Mouse (Mus musculus): ENCODE data around the gene Scrg1. TPM values are rescaled to one million over a fixed set of nuclear protein-coding genes. Genes with fewer than 3 reads are reported as not detected.
"Not testable (repeated sequence)": the region's sequence is repeated elsewhere in the genome, so short reads cannot be mapped to it uniquely, and the experiment has no call there.

Gene Scrg1
- total and polyA plus RNA-seq, 3 experiments, result 0.29 TPM; not detected in 2

DNA sequence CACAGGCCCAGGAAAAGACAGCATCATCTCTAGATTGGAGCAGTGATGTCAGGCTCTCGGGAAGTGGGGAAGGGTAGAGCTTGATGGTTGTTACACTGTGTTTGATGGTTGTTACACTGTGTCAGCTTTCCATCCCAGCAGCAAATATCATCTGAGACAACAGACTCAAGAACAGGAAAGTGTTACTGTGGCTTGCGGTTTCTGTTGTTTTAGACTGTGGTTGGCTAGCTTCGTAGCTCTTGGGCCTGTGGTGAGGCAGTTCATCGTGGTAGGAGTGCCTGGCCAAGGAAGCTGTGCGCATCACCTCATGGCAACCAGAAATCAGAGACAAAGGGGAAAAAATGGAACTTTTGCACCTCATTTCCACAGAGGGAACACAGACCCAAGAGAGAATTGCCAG is 38.9 kb upstream of the Scrg1 start:
- intact Hi-C loops (cut with DNase I), result no loop called here
- H3K36me3 ChIP-seq (ENCODE audit: control insufficient read depth, insufficient read depth, low read length), result no peaks in the 10 kb centered on the region
- H3K9ac ChIP-seq (ENCODE audit: low read depth, low read length), result no peak overlapping the region
- H3K4me1 ChIP-seq (ENCODE audit: control insufficient read depth, insufficient read depth, low read length), result no peaks in the 10 kb centered on the region
- no peak for DNase-seq
- 89% methylated on average over 5 of the region's 5 CpGs for WGBS
- no peaks in the 10 kb centered on the region for H3K79me2 ChIP-seq (replicated peaks; ENCODE audit: control insufficient read depth, insufficient read depth, low read length)
- no peak overlapping the region for H3K4me3 ChIP-seq
- no peaks in the 10 kb centered on the region for H3K27me3 ChIP-seq (ENCODE audit: control insufficient read depth, insufficient read depth, low read length)
- no peak overlapping the region for H3K27ac ChIP-seq
- no peak for TF ChIP-seq EP300 (IDR thresholded peaks at IDR 0.05; ENCODE audit: insufficient read depth, low read depth, low read length)
- no peak for TF ChIP-seq POLR2A (IDR thresholded peaks at IDR 0.05; ENCODE audit: insufficient read depth, low read depth, low read length)
- TF ChIP-seq CTCF (IDR thresholded peaks at IDR 0.05), result no peak

GRCm38 (mm10) chr8:57426074-57426473 is 29.6 kb upstream of the Scrg1 start:
- Histone ChIP-seq H3K27me3 (ENCODE audit: control insufficient read depth, insufficient read depth, low read length) (no peaks in the 10 kb centered on the region), H3K4me1 (ENCODE audit: control insufficient read depth, insufficient read depth, low read length) (peaks cover 1% of the 10 kb centered on the region), H3K4me3 (no peak overlapping the region), H3K27ac (no peak overlapping the region), H3K36me3 (ENCODE audit: control insufficient read depth, insufficient read depth, low read length) (no peaks in the 10 kb centered on the region), H3K79me2 (replicated peaks; ENCODE audit: control insufficient read depth, insufficient read depth, low read length) (no peaks in the 10 kb centered on the region), H3K9ac (ENCODE audit: low read depth, low read length) (no peak overlapping the region)
- no peak for DNase-seq
- TF ChIP-seq CTCF (IDR thresholded peaks at IDR 0.05) (peak; percentile 75), EP300 (IDR thresholded peaks at IDR 0.05; ENCODE audit: insufficient read depth, low read depth, low read length) (no peak)
- WGBS, result 8% methylated on average over 3 of the region's 3 CpGs
- intact Hi-C loops (cut with DNase I), result loop anchor here (1.0 to 10.0 kb wide), 5 partner anchors 73 to 744 kb away; partner anchors contain the start of gene Galnt7

- no peak overlapping the region for H3K9ac ChIP-seq (ENCODE audit: low read depth, low read length)
- H3K36me3 ChIP-seq (ENCODE audit: control insufficient read depth, insufficient read depth, low read length), result no peaks in the 10 kb centered on the region
- no peaks in the 10 kb centered on the region for H3K27me3 ChIP-seq (ENCODE audit: control insufficient read depth, insufficient read depth, low read length)
- no peak for DNase-seq
- intact Hi-C loops (cut with DNase I), result loop anchor here (2.0 to 10.0 kb wide), 6 partner anchors 59 to 745 kb away; partner anchors contain the start of genes Galnt7 and Sap30
- H3K4me1 ChIP-seq (ENCODE audit: control insufficient read depth, insufficient read depth, low read length), result peaks cover 1% of the 10 kb centered on the region
- H3K4me3 ChIP-seq, result no peak overlapping the region
- no peak for TF ChIP-seq POLR2A (IDR thresholded peaks at IDR 0.05; ENCODE audit: insufficient read depth, low read depth, low read length)
- no peak for TF ChIP-seq CTCF (IDR thresholded peaks at IDR 0.05)
- no peak for TF ChIP-seq EP300 (IDR thresholded peaks at IDR 0.05; ENCODE audit: insufficient read depth, low read depth, low read length)
- 53% methylated on average over 18 of the region's 18 CpGs for WGBS
- no peaks in the 10 kb centered on the region for H3K79me2 ChIP-seq (replicated peaks; ENCODE audit: control insufficient read depth, insufficient read depth, low read length)
- H3K27ac ChIP-seq, result no peak overlapping the region
Measured at GRCm38 (mm10) chr8:57427581-57428366, 27.9 kb upstream of the Scrg1 start.

DNA sequence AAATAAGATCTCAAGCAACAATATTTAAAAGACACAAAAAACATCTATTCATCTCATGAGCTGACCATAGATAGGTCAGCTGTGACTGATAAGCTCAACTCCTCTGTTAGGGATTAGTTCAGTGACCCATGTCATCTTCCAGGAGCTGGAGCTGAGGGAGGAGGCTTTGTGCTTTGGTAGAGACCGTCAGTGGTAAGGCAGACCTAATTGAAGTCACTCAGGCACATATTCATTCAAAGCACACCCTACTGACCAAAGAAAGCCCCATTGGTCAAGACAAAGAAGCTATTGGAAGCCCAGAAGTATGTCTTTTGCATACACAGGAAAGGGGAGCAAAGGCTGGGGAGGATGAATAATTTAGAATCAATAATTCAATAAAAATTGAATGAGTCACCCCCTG is 27.2 kb upstream of the Scrg1 start:
- Histone ChIP-seq H3K4me1 (ENCODE audit: control insufficient read depth, insufficient read depth, low read length) (peaks cover 1% of the 10 kb centered on the region), H3K36me3 (ENCODE audit: control insufficient read depth, insufficient read depth, low read length) (no peaks in the 10 kb centered on the region), H3K79me2 (replicated peaks; ENCODE audit: control insufficient read depth, insufficient read depth, low read length) (no peaks in the 10 kb centered on the region), H3K4me3 (no peak overlapping the region), H3K27ac (no peak overlapping the region), H3K27me3 (ENCODE audit: control insufficient read depth, insufficient read depth, low read length) (no peaks in the 10 kb centered on the region), H3K9ac (ENCODE audit: low read depth, low read length) (no peak overlapping the region)
- no peak for DNase-seq
- WGBS, result 35% methylated on average over 1 of the region's 1 CpGs
- TF ChIP-seq EP300 (IDR thresholded peaks at IDR 0.05; ENCODE audit: insufficient read depth, low read depth, low read length), result no peak
- no peak for TF ChIP-seq CTCF (IDR thresholded peaks at IDR 0.05)
- TF ChIP-seq POLR2A (IDR thresholded peaks at IDR 0.05; ENCODE audit: insufficient read depth, low read depth, low read length), result no peak
- intact Hi-C loops (cut with DNase I), result loop anchor here (2.0 to 10.0 kb wide), 6 partner anchors 58 to 746 kb away; partner anchors contain the start of genes Galnt7 and Sap30

- intact Hi-C loops (cut with DNase I), result loop anchor here (1.0 to 10.0 kb wide), 7 partner anchors 57 to 747 kb away; partner anchors contain the start of genes Galnt7 and Sap30
- Histone ChIP-seq H3K4me1 (ENCODE audit: control insufficient read depth, insufficient read depth, low read length) (peaks cover 1% of the 10 kb centered on the region), H3K9ac (ENCODE audit: low read depth, low read length) (no peak overlapping the region), H3K79me2 (replicated peaks; ENCODE audit: control insufficient read depth, insufficient read depth, low read length) (no peaks in the 10 kb centered on the region), H3K36me3 (ENCODE audit: control insufficient read depth, insufficient read depth, low read length) (no peaks in the 10 kb centered on the region), H3K27ac (no peak overlapping the region; the same call in 1 of the 2 replicates), H3K4me3 (no peak overlapping the region), H3K27me3 (ENCODE audit: control insufficient read depth, insufficient read depth, low read length) (no peaks in the 10 kb centered on the region)
- peak; percentile 66 to 77 for DNase-seq
- WGBS, result 37% methylated on average over 18 of the region's 18 CpGs
- TF ChIP-seq EP300 (IDR thresholded peaks at IDR 0.05; ENCODE audit: insufficient read depth, low read depth, low read length), result no peak
- peak; percentile 86 for TF ChIP-seq CTCF (IDR thresholded peaks at IDR 0.05)
Measured at GRCm38 (mm10) chr8:57429166-57429887, 26.4 kb upstream of the Scrg1 start.

DNA sequence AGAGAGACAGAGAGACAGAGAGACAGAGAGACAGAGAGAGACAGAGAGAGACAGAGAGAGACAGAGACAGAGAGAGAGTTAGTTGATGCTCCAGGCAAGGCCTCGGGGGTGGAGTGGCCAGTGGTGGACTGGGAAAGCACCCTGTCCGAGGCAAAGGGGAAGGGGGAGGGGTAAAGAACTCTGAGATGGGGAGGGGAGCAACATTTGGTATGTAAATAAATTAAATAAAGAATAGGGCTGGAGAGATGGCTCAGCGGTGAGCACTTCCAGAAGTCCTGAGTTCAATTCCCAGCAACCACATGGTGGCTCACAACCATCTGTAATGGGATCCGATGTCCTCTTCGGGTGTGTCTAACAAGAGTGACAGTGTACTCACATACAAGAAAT is 25.8 kb upstream of the Scrg1 start:
- not testable (repeated sequence) for H3K36me3 ChIP-seq (ENCODE audit: control insufficient read depth, insufficient read depth, low read length); H3K4me3 ChIP-seq; DNase-seq; H3K27ac ChIP-seq; H3K4me1 ChIP-seq (ENCODE audit: control insufficient read depth, insufficient read depth, low read length); H3K27me3 ChIP-seq (ENCODE audit: control insufficient read depth, insufficient read depth, low read length); H3K79me2 ChIP-seq (replicated peaks; ENCODE audit: control insufficient read depth, insufficient read depth, low read length); H3K9ac ChIP-seq (ENCODE audit: low read depth, low read length)
- intact Hi-C loops (cut with DNase I), result loop anchor here (1.0 to 10.0 kb wide), 9 partner anchors 37 to 748 kb away; partner anchors contain the start of genes Galnt7, Hmgb2 and Sap30
- 64% methylated on average over 5 of the region's 5 CpGs for WGBS
